Mouse (Mus musculus) limb, embryonic 10.5 days (tissue): Measurements from ENCODE around the gene Mgat4b. TPM values are rescaled to one million over a fixed set of nuclear protein-coding genes. Genes with fewer than 3 reads are reported as not detected.

Experiments
- DNase-seq: peaks from one replicate; pipeline ENCODE4 v3.0.0-alpha.2; 2017; ENCODE audit warnings: low spot score
- H3K27ac ChIP-seq: fragments of 300-500 bp; sonication (generic); 2 replicates; pipeline ENCODE4 v1.5.1; 2016; ENCODE audit warnings: mild to moderate bottlenecking
- H3K27me3 ChIP-seq: fragments of 300-500 bp; sonication (generic); 2 replicates; pipeline ENCODE4 v1.6.1; 2016; ENCODE audit warnings: low read depth, mild to moderate bottlenecking; ENCODE audit not compliant: poor library complexity, severe bottlenecking
- H3K36me3 ChIP-seq: fragments of 300-500 bp; sonication (generic); 2 replicates; pipeline ENCODE4 v1.6.1; 2016; ENCODE audit warnings: mild to moderate bottlenecking, moderate library complexity
- H3K4me1 ChIP-seq: fragments of 300-500 bp; sonication (generic); 2 replicates; pipeline ENCODE4 v1.6.1; 2016
- H3K4me3 ChIP-seq: fragments of 300-500 bp; sonication (generic); 2 replicates; pipeline ENCODE4 v1.5.1; 2016; ENCODE audit warnings: mild to moderate bottlenecking, moderate library complexity
- H3K9me3 ChIP-seq: fragments of 300-500 bp; sonication (generic); replicated peaks from 2 replicates; pipeline ENCODE4 v1.6.1; 2016; ENCODE audit warnings: mild to moderate bottlenecking
- WGBS: fragments of 180-500 bp; shearing (Covaris S2); methylation state at CpG from one replicate; pipeline ENCODE4 v1.1.7; 2016; 5-methylcytosine and 5-hydroxymethylcytosine counted together
- polyA plus RNA-seq: library from polyadenylated mRNA; unstranded; fragments of >200 nt; fragmentation: Nextera tagmentation; extraction: Ambion mirVana; gene quantifications from 2 replicates; pipeline ENCODE4 v1.2.1, GENCODE M21; 2016

Mgat4b gene
- polyA plus RNA-seq, 1 experiment from 2014 or later: 28.6 TPM

- 90% methylated on average over 3 of the region's 3 CpGs for WGBS
- no peaks in the 10 kb centered on the region for H3K4me1 ChIP-seq
- no peak overlapping the region for H3K4me3 ChIP-seq
- no peaks in the 10 kb centered on the region for H3K27me3 ChIP-seq
- H3K27ac ChIP-seq: no peak overlapping the region
- no peak for DNase-seq
- no peaks in the 10 kb centered on the region for H3K9me3 ChIP-seq
- peaks cover 39% of the 10 kb centered on the region for H3K36me3 ChIP-seq
These were observed 25.9 kb upstream of the Mgat4b start for GRCm38 (mm10) chr11:50184788-50185187.

DNA sequence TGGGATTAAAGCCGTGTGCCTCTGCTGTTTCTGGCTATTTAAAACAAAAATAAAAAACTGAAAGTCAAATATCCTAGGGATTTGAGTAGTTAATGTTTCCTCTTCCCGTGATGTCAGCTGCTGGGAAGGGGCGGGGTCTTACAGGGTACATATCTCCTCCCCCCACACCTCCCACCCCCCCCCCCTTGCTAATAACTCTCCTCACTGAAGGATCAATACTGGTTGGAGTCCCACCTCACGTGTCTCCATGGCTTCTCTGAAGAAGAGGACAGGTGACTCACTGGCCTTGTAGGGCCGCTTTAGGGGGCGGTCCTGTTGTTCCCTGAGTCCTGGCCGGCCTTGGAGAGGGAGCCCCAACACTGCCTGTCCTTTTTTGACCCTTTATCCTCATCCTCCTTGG lies 22.0 kb upstream of the Mgat4b start:
- no peaks in the 10 kb centered on the region for H3K4me1 ChIP-seq
- 81% methylated on average over 7 of the region's 7 CpGs for WGBS
- H3K27me3 ChIP-seq: no peaks in the 10 kb centered on the region
- no peak for DNase-seq
- H3K27ac ChIP-seq: no peak overlapping the region
- peaks cover 26% of the 10 kb centered on the region for H3K36me3 ChIP-seq
- no peak overlapping the region for H3K4me3 ChIP-seq
- H3K9me3 ChIP-seq: no peaks in the 10 kb centered on the region

DNA sequence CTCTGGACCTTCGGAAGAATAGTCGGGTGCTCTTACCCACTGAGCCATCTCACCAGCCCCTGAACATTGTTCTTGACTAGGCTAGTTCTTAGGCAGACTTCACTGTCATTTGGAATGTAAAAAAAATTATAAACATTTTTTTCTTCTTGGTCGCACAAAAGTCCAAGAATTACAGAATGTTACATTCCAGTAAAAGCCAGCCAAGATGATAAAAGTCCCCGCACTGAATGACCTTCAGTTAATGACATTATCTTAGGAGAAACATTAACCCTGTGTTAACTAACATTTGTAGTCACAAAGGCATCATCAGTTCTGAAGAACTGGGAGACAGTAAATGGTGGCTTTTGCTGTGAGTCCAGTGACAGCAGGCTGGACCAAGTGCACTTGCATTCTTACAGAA lies 20.3 kb upstream of the Mgat4b start:
- no peak overlapping the region for H3K27ac ChIP-seq
- no peaks in the 10 kb centered on the region for H3K4me1 ChIP-seq
- no peak for DNase-seq
- 92% methylated on average over 4 of the region's 4 CpGs for WGBS
- H3K36me3 ChIP-seq: peaks cover 35% of the 10 kb centered on the region
- no peak overlapping the region for H3K4me3 ChIP-seq
- no peaks in the 10 kb centered on the region for H3K9me3 ChIP-seq
- H3K27me3 ChIP-seq: no peaks in the 10 kb centered on the region

DNA sequence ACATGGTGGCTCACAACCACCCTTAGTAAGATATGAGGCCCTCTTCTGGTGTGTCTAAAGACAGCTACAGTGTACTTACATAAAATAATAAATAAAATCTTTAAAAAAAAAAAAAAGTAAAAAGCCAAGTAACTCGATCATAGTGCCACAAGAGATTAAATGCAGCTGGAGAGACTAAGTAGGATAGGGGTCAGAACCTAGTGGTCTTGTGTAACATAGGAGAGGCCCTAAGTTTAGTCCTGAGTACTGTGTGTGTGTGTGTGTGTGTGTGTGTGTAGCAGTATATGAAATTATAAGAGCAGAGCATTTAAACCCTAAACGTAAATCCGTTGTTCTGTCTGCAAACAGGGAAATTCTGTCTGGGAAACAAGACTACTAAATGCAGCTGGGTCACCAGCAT lies 18.4 kb upstream of the Mgat4b start:
- Histone ChIP-seq H3K27ac (no peak overlapping the region), H3K9me3 (no peaks in the 10 kb centered on the region), H3K4me1 (no peaks in the 10 kb centered on the region), H3K4me3 (no peak overlapping the region), H3K36me3 (peaks cover 50% of the 10 kb centered on the region), H3K27me3 (no peaks in the 10 kb centered on the region)
- DNase-seq: no peak
- WGBS: 96% methylated on average over 3 of the region's 3 CpGs

DNA sequence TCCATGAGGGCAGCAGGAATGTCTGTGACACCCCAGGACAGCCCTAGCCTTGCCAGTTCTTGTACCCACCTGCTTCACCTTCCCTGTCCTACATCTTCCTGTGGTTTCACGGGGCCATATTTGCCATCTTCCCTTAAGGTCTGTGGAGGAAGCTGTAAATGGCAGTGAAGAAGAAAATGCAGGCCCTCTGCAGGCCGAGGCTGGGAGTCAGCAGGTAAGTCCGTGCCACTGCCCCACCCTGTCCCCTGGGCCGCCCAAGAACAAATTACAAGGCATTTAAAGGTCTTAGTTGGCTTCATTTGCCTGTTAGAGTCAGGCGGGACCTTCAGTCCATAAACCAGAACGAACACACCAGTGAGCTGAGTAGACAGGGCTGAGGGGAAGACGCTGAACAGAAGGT lies 16.6 kb upstream of the Mgat4b start:
- no peak for DNase-seq
- WGBS: 84% methylated on average over 7 of the region's 7 CpGs
- no peaks in the 10 kb centered on the region for H3K27me3 ChIP-seq
- no peaks in the 10 kb centered on the region for H3K9me3 ChIP-seq
- H3K4me1 ChIP-seq: no peaks in the 10 kb centered on the region
- H3K36me3 ChIP-seq: peaks cover 61% of the 10 kb centered on the region
- no peak overlapping the region for H3K4me3 ChIP-seq
- H3K27ac ChIP-seq: no peak overlapping the region

DNA sequence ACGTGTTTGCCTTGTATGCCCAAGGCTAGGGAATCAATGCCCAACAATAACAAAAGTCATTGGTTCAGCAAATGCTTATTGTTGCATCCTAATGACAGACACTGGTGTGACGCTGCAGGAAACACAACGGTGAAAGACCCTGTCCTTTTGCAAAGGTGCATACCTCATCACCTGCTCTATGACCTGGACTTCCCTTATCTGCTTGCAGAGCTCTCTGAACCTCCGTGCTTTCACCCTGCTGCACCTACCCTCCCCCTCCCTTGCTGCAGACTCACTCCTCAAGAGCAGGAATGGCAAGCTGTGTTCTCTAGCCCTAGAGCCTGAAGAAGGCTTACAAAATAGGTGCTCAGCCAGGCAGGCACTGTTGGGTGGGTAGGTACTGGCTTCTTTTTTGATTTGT lies 15.9 kb upstream of the Mgat4b start:
- no peak for DNase-seq
- 87% methylated on average over 4 of the region's 4 CpGs for WGBS
- Histone ChIP-seq H3K27me3 (no peaks in the 10 kb centered on the region), H3K27ac (no peak overlapping the region), H3K36me3 (peaks cover 68% of the 10 kb centered on the region), H3K4me3 (no peak overlapping the region), H3K9me3 (no peaks in the 10 kb centered on the region), H3K4me1 (no peaks in the 10 kb centered on the region)

DNA sequence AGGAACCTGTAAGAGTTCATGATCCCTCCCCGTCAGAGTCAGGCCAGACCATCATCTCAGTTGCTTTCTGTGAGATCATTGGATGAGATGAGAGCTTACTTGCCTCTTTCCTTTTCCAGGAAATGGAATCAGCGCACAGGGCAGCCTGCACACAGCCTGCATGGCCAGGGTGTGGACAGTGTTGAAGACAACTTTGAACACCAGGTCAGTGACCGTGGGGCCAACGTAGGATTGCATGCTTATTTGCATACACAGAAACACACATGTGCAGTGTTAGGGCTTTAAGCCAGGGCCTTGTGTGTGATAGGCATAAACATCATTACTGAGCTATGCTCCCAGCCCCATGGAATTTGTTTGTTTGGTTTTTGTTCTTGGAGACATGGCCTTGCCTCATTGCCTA lies 13.2 kb upstream of the Mgat4b start:
- no peak for DNase-seq
- Histone ChIP-seq H3K9me3 (no peaks in the 10 kb centered on the region), H3K4me3 (no peak overlapping the region), H3K36me3 (peaks cover 86% of the 10 kb centered on the region), H3K27me3 (no peaks in the 10 kb centered on the region), H3K27ac (no peak overlapping the region), H3K4me1 (no peaks in the 10 kb centered on the region)
- 93% methylated on average over 4 of the region's 4 CpGs for WGBS

DNA sequence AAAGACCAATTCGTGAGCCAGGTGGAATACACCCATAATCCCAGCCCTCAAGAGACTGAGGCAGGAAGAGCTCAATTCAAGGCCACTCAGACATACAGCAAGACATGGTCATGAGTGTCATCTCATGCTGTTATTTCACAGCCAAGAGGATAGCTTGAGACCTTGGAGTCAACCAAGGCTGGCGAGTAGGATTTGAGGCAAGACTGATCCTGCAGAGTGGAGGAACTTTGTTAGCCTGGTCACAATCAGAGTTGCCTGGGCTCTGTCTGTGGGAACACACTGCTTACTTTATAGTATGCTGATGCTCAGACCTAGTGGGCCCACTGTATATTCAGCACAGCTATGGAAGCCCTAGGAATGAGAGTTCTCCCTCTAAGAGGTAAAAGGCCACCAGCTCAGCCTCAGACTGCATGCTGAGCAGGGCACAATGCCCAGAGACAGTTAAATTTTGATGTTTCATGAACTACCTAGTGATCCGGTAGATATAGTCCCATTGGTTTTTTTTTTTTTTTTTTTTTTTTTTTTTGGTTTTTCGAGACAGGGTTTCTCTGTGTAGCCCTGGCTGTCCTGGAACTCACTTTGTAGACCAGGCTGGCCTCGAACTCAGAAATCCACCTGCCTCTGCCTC lies 12.4 kb upstream of the Mgat4b start:
- Histone ChIP-seq H3K4me1 (no peaks in the 10 kb centered on the region), H3K27ac (no peak overlapping the region), H3K36me3 (peaks cover 94% of the 10 kb centered on the region), H3K27me3 (no peaks in the 10 kb centered on the region), H3K4me3 (no peak overlapping the region), H3K9me3 (no peaks in the 10 kb centered on the region)
- 93% methylated on average over 4 of the region's 5 CpGs for WGBS
- no peak for DNase-seq

- Histone ChIP-seq H3K4me3 (no peak overlapping the region), H3K9me3 (no peaks in the 10 kb centered on the region), H3K27me3 (no peaks in the 10 kb centered on the region), H3K27ac (no peak overlapping the region), H3K4me1 (no peaks in the 10 kb centered on the region), H3K36me3 (peaks cover 96% of the 10 kb centered on the region)
- WGBS: 85% methylated on average over 2 of the region's 2 CpGs
- DNase-seq: no peak
These were observed 11.8 kb upstream of the Mgat4b start for GRCm38 (mm10) chr11:50198916-50199315.

DNA sequence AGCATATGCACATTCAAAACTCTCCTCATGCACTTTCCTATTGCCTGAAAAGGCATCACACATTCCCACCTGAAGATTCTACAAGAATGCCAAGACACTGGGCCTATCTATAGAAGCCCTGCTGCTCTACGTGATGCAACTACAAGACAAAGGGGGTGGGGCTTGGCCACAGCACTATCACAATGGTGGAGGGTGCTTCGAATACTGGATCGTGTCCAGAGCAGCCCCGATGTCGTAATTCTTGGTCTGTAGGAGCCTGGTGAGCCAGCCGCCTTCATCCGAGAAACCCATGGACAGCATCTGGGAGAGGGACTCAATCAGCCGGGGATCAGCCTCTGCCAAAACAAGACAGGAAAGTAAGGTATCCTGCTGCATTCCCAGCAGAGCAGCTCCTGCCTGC lies 10.1 kb upstream of the Mgat4b start:
- WGBS: 94% methylated on average over 8 of the region's 8 CpGs
- Histone ChIP-seq H3K27ac (no peak overlapping the region), H3K4me1 (no peaks in the 10 kb centered on the region), H3K4me3 (no peak overlapping the region), H3K9me3 (no peaks in the 10 kb centered on the region), H3K36me3 (peaks cover 96% of the 10 kb centered on the region), H3K27me3 (no peaks in the 10 kb centered on the region)
- no peak for DNase-seq

- no peaks in the 10 kb centered on the region for H3K9me3 ChIP-seq
- 93% methylated on average over 3 of the region's 3 CpGs for WGBS
- DNase-seq: no peak
These were observed 9.1 kb upstream of the Mgat4b start for GRCm38 (mm10) chr11:50201590-50201989.

DNA sequence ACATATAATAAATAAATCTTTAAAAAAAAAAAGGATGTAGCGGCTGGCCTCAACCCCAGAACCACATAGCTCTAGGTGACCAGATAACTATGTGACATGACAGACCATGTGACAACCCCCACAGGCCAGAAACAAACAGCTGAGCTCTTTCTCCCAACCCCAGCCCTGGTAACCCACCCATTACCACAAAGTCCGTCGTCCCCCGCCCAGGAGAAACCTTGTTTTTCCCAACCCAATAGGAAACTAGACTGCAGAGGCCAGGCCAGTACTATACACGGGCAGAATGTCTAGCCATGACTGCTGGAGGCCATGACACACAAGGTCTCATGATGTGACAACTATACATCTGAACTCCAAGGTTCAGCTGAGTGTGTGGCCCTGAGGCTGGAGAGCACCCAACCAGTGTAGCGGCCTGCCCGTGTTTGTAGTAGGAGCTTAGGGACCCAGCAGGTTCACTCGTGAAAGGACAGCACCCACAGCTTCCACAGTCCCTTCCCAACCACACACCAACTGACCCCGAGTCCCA lies 7.3 kb upstream of the Mgat4b start:
- Histone ChIP-seq H3K36me3 (peaks cover 96% of the 10 kb centered on the region), H3K27me3 (no peaks in the 10 kb centered on the region), H3K4me3 (no peak overlapping the region), H3K9me3 (no peaks in the 10 kb centered on the region), H3K27ac (no peak overlapping the region), H3K4me1 (no peaks in the 10 kb centered on the region)
- WGBS: 90% methylated on average over 9 of the region's 9 CpGs
- no peak for DNase-seq

More at GRCm38 (mm10) chr11:50201590-50201989, 9.1 kb upstream of the Mgat4b start:
- H3K36me3 ChIP-seq: peaks cover 97% of the 10 kb centered on the region
- no peaks in the 10 kb centered on the region for H3K4me1 ChIP-seq
- H3K4me3 ChIP-seq: no peak overlapping the region
- H3K27me3 ChIP-seq: no peaks in the 10 kb centered on the region
- no peak overlapping the region for H3K27ac ChIP-seq

DNA sequence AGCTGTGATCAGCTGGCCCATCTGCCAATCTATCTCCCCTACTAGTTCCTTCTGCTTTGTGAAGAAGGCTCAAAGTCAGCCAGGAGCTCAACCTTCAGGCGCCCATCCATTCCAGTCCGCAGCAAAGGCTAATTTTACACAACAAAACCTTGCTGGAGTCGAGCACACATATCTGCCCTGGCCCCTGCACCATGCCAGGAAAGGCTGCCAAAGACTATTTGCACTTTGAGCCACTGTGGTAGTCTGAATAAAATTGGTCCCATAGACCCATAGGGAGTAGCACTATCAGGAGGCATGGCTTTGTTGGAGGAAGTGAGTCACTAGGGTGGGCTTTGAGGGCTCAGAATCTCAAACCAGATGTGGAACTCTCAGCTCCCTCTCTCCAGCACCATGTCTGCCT lies 5.3 kb upstream of the Mgat4b start:
- DNase-seq: no peak
- Histone ChIP-seq H3K36me3 (peaks cover 77% of the 10 kb centered on the region), H3K27ac (no peak overlapping the region), H3K4me3 (no peak overlapping the region), H3K27me3 (no peaks in the 10 kb centered on the region), H3K4me1 (no peaks in the 10 kb centered on the region), H3K9me3 (no peaks in the 10 kb centered on the region)
- 92% methylated on average over 3 of the region's 3 CpGs for WGBS

DNA sequence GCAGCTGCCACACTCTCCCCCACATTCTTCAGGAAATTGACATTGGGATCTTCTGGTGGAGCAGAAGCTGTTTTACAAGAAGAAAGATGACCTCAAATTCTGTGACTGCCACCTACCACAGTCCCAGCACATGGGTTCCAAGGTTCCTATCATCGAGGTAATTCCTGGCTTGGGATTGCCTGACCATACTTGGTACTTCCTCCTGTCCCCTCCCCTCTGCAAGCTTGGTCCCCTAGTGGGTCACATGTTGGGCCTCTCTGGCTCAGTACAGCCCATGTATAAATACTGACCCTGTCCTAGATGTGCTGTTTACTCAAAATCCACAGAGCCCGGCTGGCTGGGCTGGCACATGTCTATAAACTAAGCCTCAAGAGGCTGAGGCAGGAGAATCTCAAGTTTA lies 4.7 kb upstream of the Mgat4b start:
- Histone ChIP-seq H3K4me3 (no peak overlapping the region), H3K27ac (no peak overlapping the region), H3K4me1 (peaks cover 4% of the 10 kb centered on the region), H3K9me3 (no peaks in the 10 kb centered on the region), H3K27me3 (no peaks in the 10 kb centered on the region), H3K36me3 (peaks cover 71% of the 10 kb centered on the region)
- WGBS: 85% methylated on average over 2 of the region's 2 CpGs
- DNase-seq: no peak
